8 mouse cellular contexts compared by ENCODE assay signal in genomic region chr6:83136291-83136880, GRCm38 (mm10). TPM values are rescaled to one million over a fixed set of nuclear protein-coding genes. Genes with fewer than 3 reads are reported as not detected.
A peak's percentile ranks its signal among the peaks of the same experiment; 100 is the strongest.
DNase-seq lines count a peak whose midpoint lies in the region; ATAC-seq and TF ChIP-seq lines count a peak whose summit lies in the region.

No protein-coding gene starts in this region.

- WGBS in lung, embryonic 14.5 days = 12% methylated on average over 5 of the region's 5 CpGs
- WGBS in embryonic facial prominence, embryonic 14.5 days = 16% methylated on average over 5 of the region's 5 CpGs
- 20% methylated on average over 5 of the region's 5 CpGs for WGBS in intestine, embryonic 16.5 days
- 16% methylated on average over 5 of the region's 5 CpGs for WGBS in neural tube, embryonic 14.5 days

- intact Hi-C loops in gastrocnemius, postnatal 36 days (cut with DNase I) = no loop called here

- H3K27ac ChIP-seq in lung, embryonic 14.5 days (ENCODE audit: low read depth) = peak overlapping the region; percentile 100
- peak overlapping the region; percentile 97 for H3K27ac ChIP-seq in embryonic facial prominence, embryonic 14.5 days (replicated peaks; ENCODE audit: low read depth, low read length)
- H3K27ac ChIP-seq in intestine, embryonic 16.5 days (ENCODE audit: low read length) = peak overlapping the region; percentile 100
- H3K27ac ChIP-seq in neural tube, embryonic 14.5 days (ENCODE audit: low read depth, low read length) = peak overlapping the region; percentile 85

- H3K27me3 ChIP-seq in lung, embryonic 14.5 days (ENCODE audit: insufficient read depth, low read length) = no peaks in the 10 kb centered on the region
- H3K27me3 ChIP-seq in embryonic facial prominence, embryonic 14.5 days (replicated peaks; ENCODE audit: control insufficient read depth, insufficient read depth, low read length) = no peaks in the 10 kb centered on the region
- no peaks in the 10 kb centered on the region for H3K27me3 ChIP-seq in intestine, embryonic 16.5 days (replicated peaks; ENCODE audit: control insufficient read depth, insufficient read depth, low read length)
- H3K27me3 ChIP-seq in neural tube, embryonic 14.5 days (ENCODE audit: control insufficient read depth, insufficient read depth, low read length) = no peaks in the 10 kb centered on the region

- H3K36me3 ChIP-seq in lung, embryonic 14.5 days (ENCODE audit: insufficient read depth) = peaks cover 6% of the 10 kb centered on the region; the same call in 1 of the 2 replicates
- no peaks in the 10 kb centered on the region for H3K36me3 ChIP-seq in embryonic facial prominence, embryonic 14.5 days (ENCODE audit: control insufficient read depth, insufficient read depth, low read length)
- H3K36me3 ChIP-seq in intestine, embryonic 16.5 days (ENCODE audit: control insufficient read depth, insufficient read depth, low read length) = no peaks in the 10 kb centered on the region; the same call in 1 of the 2 replicates
- H3K36me3 ChIP-seq in neural tube, embryonic 14.5 days (ENCODE audit: control insufficient read depth, insufficient read depth, low read length) = no peaks in the 10 kb centered on the region

- H3K9ac ChIP-seq in lung, embryonic 14.5 days = peak overlapping the region; percentile 93
- peak overlapping the region; percentile 74 for H3K9ac ChIP-seq in embryonic facial prominence, embryonic 14.5 days (ENCODE audit: low read depth, low read length)
- H3K9ac ChIP-seq in intestine, embryonic 16.5 days (ENCODE audit: low read depth, low read length) = peak overlapping the region; percentile 87
- peak overlapping the region; percentile 58 for H3K9ac ChIP-seq in neural tube, embryonic 14.5 days (replicated peaks; ENCODE audit: low read depth, low read length)

- DNase-seq in lung, embryonic 14.5 days = no peak
- no peak for DNase-seq in lung, adult 18-20 months
- DNase-seq in embryonic facial prominence, embryonic 14.5 days (ENCODE audit: low spot score) = no peak
- no peak for DNase-seq in gastrocnemius, postnatal 36 days
- no peak for DNase-seq in left cerebral cortex, adult 8-10 months (ENCODE audit: low spot score in 2 of 2)
- DNase-seq in right cerebral cortex, postnatal 36 days (ENCODE audit: low spot score in 2 of 2) = no peak

- no peak for TF ChIP-seq CTCF in lung, embryonic 14.5 days (IDR thresholded peaks at IDR 0.05; ENCODE audit: low read depth)

- peak overlapping the region; percentile 61 for H3K4me3 ChIP-seq in lung, embryonic 14.5 days (ENCODE audit: low read depth, low read length)
- H3K4me3 ChIP-seq in embryonic facial prominence, embryonic 14.5 days (ENCODE audit: low read depth, low read length) = peak overlapping the region; percentile 45
- peak overlapping the region; percentile 58 for H3K4me3 ChIP-seq in intestine, embryonic 16.5 days (ENCODE audit: low read length)
- H3K4me3 ChIP-seq in neural tube, embryonic 14.5 days (ENCODE audit: low read depth, low read length) = peak overlapping the region; percentile 29

- ATAC-seq in lung, embryonic 14.5 days (ENCODE audit: insufficient read depth) = peak; percentile 7; the same call in 1 of the 2 replicates
- ATAC-seq in embryonic facial prominence, embryonic 14.5 days (ENCODE audit: low read depth) = no peak
- no peak for ATAC-seq in intestine, embryonic 16.5 days
- peak; percentile 2; the same call in 1 of the 2 replicates for ATAC-seq in neural tube, embryonic 14.5 days (ENCODE audit: low read depth)

- H3K9me3 ChIP-seq in lung, embryonic 14.5 days (ENCODE audit: low read depth, low read length) = no peaks in the 10 kb centered on the region
- no peaks in the 10 kb centered on the region for H3K9me3 ChIP-seq in embryonic facial prominence, embryonic 14.5 days (ENCODE audit: control insufficient read depth, low read length)
- no peaks in the 10 kb centered on the region for H3K9me3 ChIP-seq in intestine, embryonic 16.5 days (ENCODE audit: control insufficient read depth, low read length)
- no peaks in the 10 kb centered on the region for H3K9me3 ChIP-seq in neural tube, embryonic 14.5 days (ENCODE audit: control insufficient read depth, low read length)

- H3K4me1 ChIP-seq in lung, embryonic 14.5 days (ENCODE audit: insufficient read depth) = peaks cover 21% of the 10 kb centered on the region
- peaks cover 37% of the 10 kb centered on the region for H3K4me1 ChIP-seq in embryonic facial prominence, embryonic 14.5 days (ENCODE audit: control insufficient read depth, insufficient read depth, low read length)
- peaks cover 34% of the 10 kb centered on the region for H3K4me1 ChIP-seq in intestine, embryonic 16.5 days (ENCODE audit: control insufficient read depth, insufficient read depth, low read length)
- H3K4me1 ChIP-seq in neural tube, embryonic 14.5 days (ENCODE audit: control insufficient read depth, insufficient read depth, low read length) = peaks cover 5% of the 10 kb centered on the region; the same call in 1 of the 2 replicates

- peak overlapping the region; percentile 91 for H3K4me2 ChIP-seq in lung, embryonic 14.5 days
- peak overlapping the region; percentile 62 for H3K4me2 ChIP-seq in embryonic facial prominence, embryonic 14.5 days (ENCODE audit: low read depth, low read length)
- peak overlapping the region; percentile 81 for H3K4me2 ChIP-seq in intestine, embryonic 16.5 days (ENCODE audit: low read depth, low read length)
- H3K4me2 ChIP-seq in neural tube, embryonic 14.5 days (ENCODE audit: low read depth, low read length) = peak overlapping the region; percentile 50

RNA-seq across cellular contexts. Expression of gene Rtkn, which starts 1.1 kb away (rescaled TPM):
- polyA plus RNA-seq in lung, embryonic 14.5 days (2014; fragmentation: Nextera tagmentation; extraction: Ambion mirVana) = 22.7 and 26.7 TPM in 2 replicates
- 25.8 and 30.4 TPM in 2 replicates for polyA plus RNA-seq in embryonic facial prominence, embryonic 14.5 days (2014; fragmentation: Nextera tagmentation; extraction: Ambion mirVana)
- polyA plus RNA-seq in intestine, embryonic 16.5 days (2015; fragmentation: Nextera tagmentation; extraction: Ambion mirVana) = 24.4 and 26.1 TPM in 2 replicates
- 6.3 and 8.8 TPM in 2 replicates for polyA plus RNA-seq in neural tube, embryonic 14.5 days (2014; fragmentation: Nextera tagmentation; extraction: Ambion mirVana)
- total RNA-seq in gastrocnemius, postnatal 36 days (2021) = 10 to 100 TPM; 11.3 to 13.8 TPM
- total RNA-seq in left cerebral cortex, adult 8-10 months (2022) = 100 to 1,000 TPM in 1 of 4 experiments, 10 to 100 TPM in 3; 91.4 to 114 (median 92.8) TPM

RNA-seq across cellular contexts. Expression of gene Ino80b, which starts 11.2 kb away (rescaled TPM):
- polyA plus RNA-seq in lung, embryonic 14.5 days (2014; fragmentation: Nextera tagmentation; extraction: Ambion mirVana) = 12.7 and 13.3 TPM in 2 replicates
- polyA plus RNA-seq in embryonic facial prominence, embryonic 14.5 days (2014; fragmentation: Nextera tagmentation; extraction: Ambion mirVana) = 13.6 and 14.1 TPM in 2 replicates
- polyA plus RNA-seq in intestine, embryonic 16.5 days (2015; fragmentation: Nextera tagmentation; extraction: Ambion mirVana) = 8.2 and 8.8 TPM in 2 replicates
- polyA plus RNA-seq in neural tube, embryonic 14.5 days (2014; fragmentation: Nextera tagmentation; extraction: Ambion mirVana) = 13.5 and 14.3 TPM in 2 replicates
- total RNA-seq in gastrocnemius, postnatal 36 days (2021) = 10 to 100 TPM; 14.3 to 14.5 TPM
- total RNA-seq in left cerebral cortex, adult 8-10 months (2022) = 10 to 100 TPM; 22.0 to 26.8 (median 25.4) TPM

RNA-seq across cellular contexts. Expression of gene Wbp1, which starts 15.0 kb away (rescaled TPM):
- 86.0 and 91.5 TPM in 2 replicates for polyA plus RNA-seq in lung, embryonic 14.5 days (2014; fragmentation: Nextera tagmentation; extraction: Ambion mirVana)
- 61.8 and 82.1 TPM in 2 replicates for polyA plus RNA-seq in embryonic facial prominence, embryonic 14.5 days (2014; fragmentation: Nextera tagmentation; extraction: Ambion mirVana)
- polyA plus RNA-seq in intestine, embryonic 16.5 days (2015; fragmentation: Nextera tagmentation; extraction: Ambion mirVana) = 94.4 and 95.5 TPM in 2 replicates
- 129 and 146 TPM in 2 replicates for polyA plus RNA-seq in neural tube, embryonic 14.5 days (2014; fragmentation: Nextera tagmentation; extraction: Ambion mirVana)
- 10 to 100 TPM; 35.4 to 35.8 TPM for total RNA-seq in gastrocnemius, postnatal 36 days (2021)
- total RNA-seq in left cerebral cortex, adult 8-10 months (2022) = 10 to 100 TPM; 36.5 to 47.4 (median 39.6) TPM

RNA-seq across cellular contexts. Expression of gene Wdr54, which starts 19.8 kb away (rescaled TPM):
- polyA plus RNA-seq in lung, embryonic 14.5 days (2014; fragmentation: Nextera tagmentation; extraction: Ambion mirVana) = 5.6 and 8.5 TPM in 2 replicates
- polyA plus RNA-seq in embryonic facial prominence, embryonic 14.5 days (2014; fragmentation: Nextera tagmentation; extraction: Ambion mirVana) = 5.8 and 7.0 TPM in 2 replicates
- 2.9 and 4.6 TPM in 2 replicates for polyA plus RNA-seq in intestine, embryonic 16.5 days (2015; fragmentation: Nextera tagmentation; extraction: Ambion mirVana)
- polyA plus RNA-seq in neural tube, embryonic 14.5 days (2014; fragmentation: Nextera tagmentation; extraction: Ambion mirVana) = 18.2 and 25.7 TPM in 2 replicates
- total RNA-seq in gastrocnemius, postnatal 36 days (2021) = 1 to 10 TPM in 1 of 2 experiments, under 1 TPM in 1; 0.92 to 1.3 TPM
- total RNA-seq in left cerebral cortex, adult 8-10 months (2022) = 10 to 100 TPM; 31.8 to 39.1 (median 34.5) TPM

RNA-seq across cellular contexts. Expression of gene 1700003E16Rik, which starts 19.8 kb away (rescaled TPM):
- 0.96 and 1.3 TPM in 2 replicates for polyA plus RNA-seq in lung, embryonic 14.5 days (2014; fragmentation: Nextera tagmentation; extraction: Ambion mirVana)
- polyA plus RNA-seq in embryonic facial prominence, embryonic 14.5 days (2014; fragmentation: Nextera tagmentation; extraction: Ambion mirVana) = 3.1 and 6.3 TPM in 2 replicates
- polyA plus RNA-seq in intestine, embryonic 16.5 days (2015; fragmentation: Nextera tagmentation; extraction: Ambion mirVana) = 1.9 and 2.4 TPM in 2 replicates
- polyA plus RNA-seq in neural tube, embryonic 14.5 days (2014; fragmentation: Nextera tagmentation; extraction: Ambion mirVana) = 4.2 and 7.8 TPM in 2 replicates
- total RNA-seq in gastrocnemius, postnatal 36 days (2021) = under 1 TPM in 1 of 2 experiments, not detected in 1; 0.13 TPM
- total RNA-seq in left cerebral cortex, adult 8-10 months (2022) = 10 to 100 TPM; 26.4 to 29.4 (median 28.3) TPM

Comparison
In these comparisons a context has a peak if more than half of its experiments do, and no peak if none do; other contexts are left out.
1. ATAC-seq: peak in lung, embryonic 14.5 days (single experiment) and neural tube, embryonic 14.5 days (single experiment); none in embryonic facial prominence, embryonic 14.5 days (single experiment) and intestine, embryonic 16.5 days (single experiment).
2. Peak in every context shown above with its lines, with median percentiles within 50 percentile points of each other: H3K27ac ChIP-seq, H3K4me2 ChIP-seq, H3K4me3 ChIP-seq and H3K9ac ChIP-seq.